Mouse (Mus musculus) erythroblast, embryonic 14.5 days (primary cell): ENCODE results near the gene Ovol2. TPM values are rescaled to one million over a fixed set of nuclear protein-coding genes. Genes with fewer than 3 reads are reported as not detected.

ENCODE experiments used
- H3K27me3 ChIP-seq: 2 replicates; pipeline ENCODE4 v1.6.1; 2012; ENCODE audit warnings: inconsistent platforms; ENCODE audit not compliant: control insufficient read depth
- H3K36me3 ChIP-seq: 2 replicates; pipeline ENCODE4 v1.6.1; 2012; ENCODE audit warnings: mild to moderate bottlenecking, inconsistent platforms; ENCODE audit not compliant: control insufficient read depth
- H3K4me1 ChIP-seq: 2 replicates; pipeline ENCODE4 v1.6.1; 2012; ENCODE audit warnings: inconsistent platforms; ENCODE audit not compliant: control insufficient read depth
- H3K4me3 ChIP-seq: replicated peaks from 2 replicates; pipeline ENCODE3; 2012; ENCODE audit warnings: moderate library complexity, mild to moderate bottlenecking, inconsistent platforms
- H3K9me3 ChIP-seq: 2 replicates; pipeline ENCODE4 v1.6.1; 2012; ENCODE audit warnings: low read length, inconsistent platforms, mixed read lengths; ENCODE audit not compliant: control insufficient read depth
- GATA1 ChIP-seq: IDR thresholded peaks from 2 replicates; pipeline ENCODE4 v1.6.1; 2012; ENCODE audit warnings: low read length, inconsistent platforms, mixed read lengths
- TAL1 ChIP-seq: IDR thresholded peaks from 3 replicates; pipeline ENCODE4 v1.6.1; 2012; ENCODE audit warnings: low read length, inconsistent platforms, mixed read lengths
- polyA plus RNA-seq: library from polyadenylated mRNA; stranded (reverse); fragments of >175 nt; gene quantifications from 2 replicates; pipeline ENCODE4 v1.2.3, GENCODE M21; 2012

Gene Ovol2
- polyA plus RNA-seq, 1 experiment = not detected

DNA sequence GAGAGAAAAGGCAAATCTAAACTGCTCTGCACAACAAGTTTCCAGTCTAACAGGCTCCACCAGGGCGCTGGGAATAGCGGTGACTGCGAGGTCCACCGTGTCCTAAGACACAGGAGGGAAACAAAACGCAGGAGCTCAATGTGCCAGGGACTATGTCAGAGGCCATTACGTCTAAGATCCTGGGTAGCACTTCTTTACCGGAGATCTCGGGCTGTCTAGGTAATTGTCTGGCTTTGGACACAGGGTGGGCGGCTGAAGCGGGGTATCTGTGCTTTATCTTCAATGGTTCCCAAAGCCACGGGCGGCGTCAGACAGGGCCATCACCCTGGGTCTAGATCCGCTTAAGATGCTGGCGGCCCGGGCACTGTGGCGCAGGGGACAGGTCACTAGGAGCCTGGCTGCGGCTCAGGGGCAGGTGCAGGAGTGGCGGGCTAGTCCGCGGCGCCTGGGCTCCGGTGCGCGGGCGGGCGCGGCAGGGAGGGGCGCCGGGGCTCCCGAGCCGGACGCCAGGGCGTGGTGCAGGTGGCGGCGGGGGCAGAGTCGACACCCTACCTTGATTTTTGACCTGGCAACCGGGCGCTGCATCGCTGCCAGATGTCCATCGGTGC lies 1.5 kb downstream of the Ovol2 start:
- H3K27me3 ChIP-seq = peaks cover 75% of the 10 kb centered on the region
- peaks cover 2% of the 10 kb centered on the region for H3K4me1 ChIP-seq
- no peak for TF ChIP-seq TAL1
- no peak for TF ChIP-seq GATA1
- no peak overlapping the region for H3K4me3 ChIP-seq
- peaks cover 3% of the 10 kb centered on the region; the same call in 1 of the 2 replicates for H3K9me3 ChIP-seq
- H3K36me3 ChIP-seq = no peaks in the 10 kb centered on the region

DNA sequence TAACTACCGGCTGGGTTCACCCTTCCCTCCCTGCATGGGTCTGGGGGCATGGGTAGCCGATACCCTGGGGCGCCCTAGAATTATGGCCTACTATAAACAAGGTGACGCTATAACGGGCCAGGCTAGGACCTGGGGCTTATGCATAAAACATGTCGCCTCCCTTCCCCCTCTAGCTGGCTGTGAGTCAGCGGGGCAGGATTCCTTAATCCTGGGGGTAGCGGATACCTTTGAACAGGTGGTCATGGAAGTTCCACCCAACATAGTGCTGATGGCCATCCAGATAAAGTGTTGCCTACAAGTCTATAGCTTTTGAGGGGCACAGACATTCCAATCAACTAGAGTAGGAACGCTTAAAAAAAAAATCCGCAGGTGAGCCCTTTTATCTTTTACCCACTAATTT lies 2.0 kb downstream of the Ovol2 start:
- H3K4me3 ChIP-seq = no peak overlapping the region
- no peak for TF ChIP-seq GATA1
- no peak for TF ChIP-seq TAL1
- peaks cover 2% of the 10 kb centered on the region for H3K4me1 ChIP-seq
- peaks cover 3% of the 10 kb centered on the region; the same call in 1 of the 2 replicates for H3K9me3 ChIP-seq
- peaks cover 72% of the 10 kb centered on the region for H3K27me3 ChIP-seq
- no peaks in the 10 kb centered on the region for H3K36me3 ChIP-seq

DNA sequence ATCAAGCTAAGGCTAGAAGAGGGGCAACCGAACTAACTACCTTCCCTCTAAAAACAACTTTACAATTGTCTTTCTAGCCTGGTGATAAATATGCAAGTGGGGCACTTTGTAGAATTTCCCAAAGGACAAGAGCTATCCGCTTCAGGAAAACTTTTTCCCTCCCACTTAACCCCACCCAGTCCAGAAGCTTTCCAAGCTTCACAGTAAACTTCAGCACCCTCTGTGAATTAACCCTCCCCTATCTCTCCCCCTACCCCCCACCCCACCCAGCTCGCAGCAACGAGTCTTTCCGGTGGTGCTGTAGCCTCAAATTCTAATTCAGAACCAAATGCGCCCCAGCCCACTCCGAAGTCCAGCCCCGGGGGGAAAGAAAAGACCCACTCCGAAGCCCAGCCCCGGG lies 2.5 kb downstream of the Ovol2 start:
- H3K9me3 ChIP-seq = peaks cover 3% of the 10 kb centered on the region; the same call in 1 of the 2 replicates
- TF ChIP-seq GATA1 (no peak), TAL1 (no peak)
- H3K36me3 ChIP-seq = no peaks in the 10 kb centered on the region
- H3K27me3 ChIP-seq = peaks cover 67% of the 10 kb centered on the region
- peaks cover 2% of the 10 kb centered on the region for H3K4me1 ChIP-seq
- H3K4me3 ChIP-seq = no peak overlapping the region

DNA sequence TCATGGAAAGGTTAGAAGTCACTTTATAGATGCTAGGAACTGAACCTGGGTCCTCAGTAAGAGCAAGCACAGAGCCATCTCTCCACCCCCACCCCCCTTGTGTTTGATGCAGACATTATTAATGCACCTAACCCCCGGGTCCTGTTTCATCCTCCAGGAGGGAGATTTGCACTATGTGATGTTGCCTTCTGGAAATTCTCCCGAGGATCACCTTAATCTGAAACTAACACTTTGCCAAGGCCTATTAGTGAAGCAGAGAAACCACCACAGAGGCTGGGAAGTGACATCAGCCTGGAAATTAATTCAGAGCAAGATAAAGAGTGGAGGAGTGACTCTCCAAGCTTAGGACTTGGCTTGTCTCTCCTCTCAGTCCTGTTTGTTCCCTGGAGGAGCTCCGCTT lies 7.7 kb downstream of the Ovol2 start:
- Histone ChIP-seq H3K36me3 (no peaks in the 10 kb centered on the region), H3K27me3 (peaks cover 15% of the 10 kb centered on the region), H3K4me1 (no peaks in the 10 kb centered on the region), H3K4me3 (no peak overlapping the region), H3K9me3 (no peaks in the 10 kb centered on the region)
- TF ChIP-seq TAL1 (no peak), GATA1 (no peak)

DNA sequence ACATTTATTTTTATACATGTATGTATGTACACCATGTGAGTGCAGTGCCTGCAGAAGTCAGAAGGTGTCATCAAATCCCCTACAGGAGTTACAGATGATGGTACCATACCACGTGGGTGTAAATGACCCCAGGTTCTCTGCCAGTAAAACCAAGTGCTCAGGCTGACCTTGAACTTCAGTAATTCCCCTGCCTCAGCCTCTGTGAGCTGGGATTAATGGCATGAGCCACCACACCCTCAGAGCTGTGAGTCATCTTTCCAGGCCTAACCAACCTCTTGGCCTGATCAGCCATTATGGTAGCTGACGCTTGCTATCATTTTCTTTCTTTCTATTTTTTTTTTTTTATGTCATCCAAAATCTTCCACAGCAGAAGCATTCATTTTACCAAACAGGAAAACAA lies 20.6 kb downstream of the Ovol2 start:
- Histone ChIP-seq H3K36me3 (no peaks in the 10 kb centered on the region), H3K9me3 (no peaks in the 10 kb centered on the region), H3K4me3 (no peak overlapping the region), H3K27me3 (no peaks in the 10 kb centered on the region), H3K4me1 (no peaks in the 10 kb centered on the region)
- TF ChIP-seq TAL1 = no peak
- TF ChIP-seq GATA1 = no peak

DNA sequence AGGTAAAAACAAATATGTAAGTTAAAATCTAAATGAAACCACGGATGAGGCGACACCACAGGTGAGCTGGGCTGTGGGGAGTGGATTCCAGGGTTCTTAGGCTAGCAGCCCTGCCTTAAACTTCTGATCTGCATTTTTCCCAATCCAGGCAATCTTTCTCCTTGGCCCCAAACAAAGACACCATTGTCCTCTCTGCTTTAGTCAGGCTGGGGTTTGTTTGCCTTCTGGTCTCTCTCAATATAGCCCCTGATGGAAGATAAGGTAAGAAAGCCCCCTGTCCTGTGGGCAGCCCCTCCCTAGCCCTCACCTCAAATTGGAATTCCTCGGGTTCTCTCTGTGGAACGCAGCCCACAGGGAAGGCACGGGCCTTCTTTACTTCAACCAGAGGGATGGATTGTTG lies 21.7 kb downstream of the Ovol2 start:
- no peaks in the 10 kb centered on the region for H3K36me3 ChIP-seq
- H3K27me3 ChIP-seq = no peaks in the 10 kb centered on the region
- TF ChIP-seq GATA1 (no peak), TAL1 (no peak)
- no peaks in the 10 kb centered on the region for H3K4me1 ChIP-seq
- H3K4me3 ChIP-seq = no peak overlapping the region
- H3K9me3 ChIP-seq = no peaks in the 10 kb centered on the region

DNA sequence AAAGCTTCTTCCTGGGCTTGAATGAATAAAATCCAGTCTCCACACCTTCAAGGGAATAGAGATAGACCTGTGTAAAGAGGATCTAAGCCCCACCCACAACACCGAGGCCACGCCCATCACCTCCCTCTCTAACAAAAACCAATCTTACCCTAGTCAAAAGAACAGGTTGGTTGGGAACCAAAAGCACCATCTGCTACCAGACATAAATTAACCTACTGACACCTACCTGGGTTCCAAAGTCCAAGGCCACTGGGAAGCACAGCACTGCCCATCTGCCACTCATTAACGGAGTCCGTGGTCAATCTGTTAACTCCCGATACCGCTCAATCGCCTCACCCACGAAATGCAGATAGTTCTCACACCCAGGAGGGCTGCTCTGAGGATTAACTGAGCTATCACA lies 23.4 kb downstream of the Ovol2 start:
- Histone ChIP-seq H3K9me3 (no peaks in the 10 kb centered on the region), H3K27me3 (no peaks in the 10 kb centered on the region), H3K36me3 (no peaks in the 10 kb centered on the region), H3K4me1 (no peaks in the 10 kb centered on the region), H3K4me3 (no peak overlapping the region)
- TF ChIP-seq GATA1 = no peak
- TF ChIP-seq TAL1 = no peak

DNA sequence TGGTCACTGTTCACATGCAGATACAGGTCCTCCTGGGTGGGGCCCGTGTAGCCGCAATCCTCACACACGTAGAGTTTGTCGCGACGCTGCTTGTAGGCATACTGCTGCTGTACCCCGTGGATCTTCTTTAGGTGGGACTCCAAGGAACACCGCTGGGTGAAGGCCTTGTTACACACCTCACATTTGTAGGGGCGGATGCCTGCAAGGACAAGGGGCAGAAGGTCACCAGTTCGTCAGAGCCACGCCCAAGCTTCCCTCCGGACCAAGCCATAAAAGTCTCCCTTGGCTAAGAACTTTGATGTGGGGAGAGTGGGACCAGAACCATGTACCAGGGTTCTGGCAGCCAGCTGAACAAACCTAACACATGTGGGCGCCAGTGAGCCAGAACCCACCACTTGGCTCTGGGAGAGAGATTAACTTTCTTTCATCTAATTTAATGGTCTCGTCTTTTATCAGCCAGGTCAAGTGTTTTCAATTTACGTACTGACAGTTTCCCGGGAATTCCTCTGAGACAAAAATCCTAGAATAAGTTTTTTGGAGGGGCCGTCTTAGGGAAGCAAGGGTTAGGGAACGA lies 26.1 kb downstream of the Ovol2 start:
- H3K27me3 ChIP-seq = no peaks in the 10 kb centered on the region
- H3K4me3 ChIP-seq = no peak overlapping the region
- H3K36me3 ChIP-seq = no peaks in the 10 kb centered on the region
- H3K4me1 ChIP-seq = no peaks in the 10 kb centered on the region
- no peak for TF ChIP-seq TAL1
- no peaks in the 10 kb centered on the region for H3K9me3 ChIP-seq

DNA sequence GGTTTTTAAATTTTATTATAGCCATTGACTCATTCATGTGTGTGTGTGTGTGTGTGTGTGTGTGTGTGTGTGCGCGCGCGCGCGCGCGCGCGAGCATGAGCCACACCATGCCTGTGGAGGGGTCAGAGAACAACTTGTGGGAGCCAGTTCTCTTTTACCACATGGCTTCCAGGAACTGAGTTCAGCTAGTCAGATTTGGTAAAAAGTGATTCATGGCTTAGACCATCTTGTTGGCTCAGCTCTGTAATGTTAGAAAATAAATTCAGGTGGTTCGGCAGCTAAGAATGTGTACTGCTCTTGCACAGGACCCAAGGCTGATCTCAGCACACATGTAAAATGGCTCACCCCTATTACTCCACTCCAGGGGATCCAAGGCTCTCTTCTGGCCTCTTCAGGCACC lies 30.8 kb downstream of the Ovol2 start:
- Histone ChIP-seq H3K9me3 (no peaks in the 10 kb centered on the region), H3K36me3 (no peaks in the 10 kb centered on the region), H3K27me3 (no peaks in the 10 kb centered on the region), H3K4me1 (no peaks in the 10 kb centered on the region), H3K4me3 (no peak overlapping the region)
- TF ChIP-seq TAL1 (no peak), GATA1 (no peak)
